Mouse (Mus musculus) forebrain, embryonic 16.5 days (tissue): ENCODE results near the gene Ccser2. TPM values are rescaled to one million over a fixed set of nuclear protein-coding genes. Genes with fewer than 3 reads are reported as not detected.
A peak's percentile ranks its signal among the peaks of the same experiment; 100 is the strongest.

Experiments used
- ATAC-seq: fragments of 200-750 bp; cut with Nextera tagmentation; 2 replicates; pipeline ENCODE4 v1.8.0; 2017; ENCODE audit warnings: mild to moderate bottlenecking, moderate library complexity
- H3K27ac ChIP-seq: fragments of 300-500 bp; sonication (generic); 2 replicates; pipeline ENCODE4 v1.5.1; 2014; ENCODE audit warnings: low read length, control low read depth
- H3K27me3 ChIP-seq: fragments of 300-500 bp; sonication (generic); replicated peaks from 2 replicates; pipeline ENCODE4 v1.6.1; 2014; ENCODE audit warnings: low read length; ENCODE audit not compliant: control insufficient read depth, insufficient read depth
- H3K36me3 ChIP-seq: fragments of 300-500 bp; sonication (generic); 2 replicates; pipeline ENCODE4 v1.6.1; 2014; ENCODE audit not compliant: control insufficient read depth, insufficient read depth
- H3K4me1 ChIP-seq: fragments of 300-500 bp; sonication (generic); replicated peaks from 2 replicates; pipeline ENCODE4 v1.6.1; 2014; ENCODE audit warnings: low read length; ENCODE audit not compliant: control insufficient read depth, insufficient read depth
- H3K4me2 ChIP-seq: fragments of 300-500 bp; sonication (generic); 2 replicates; pipeline ENCODE4 v1.6.1; 2014; ENCODE audit warnings: mild to moderate bottlenecking, low read length, control low read depth
- H3K4me3 ChIP-seq: fragments of 300-500 bp; sonication (generic); replicated peaks from 2 replicates; pipeline ENCODE4 v1.5.1; 2014; ENCODE audit warnings: mild to moderate bottlenecking, low read length, control low read depth
- H3K9ac ChIP-seq: fragments of 300-500 bp; sonication (generic); replicated peaks from 2 replicates; pipeline ENCODE4 v1.6.1; 2014; ENCODE audit warnings: low read depth, low read length, control low read depth
- H3K9me3 ChIP-seq: fragments of 300-500 bp; sonication (generic); 2 replicates; pipeline ENCODE4 v1.6.1; 2016; ENCODE audit warnings: low read length; ENCODE audit not compliant: control insufficient read depth
- WGBS: fragments of 180-500 bp; shearing (Covaris S2); extraction: QIAGEN DNeasy Blood & Tissue Kit; methylation state at CpG from one replicate; pipeline ENCODE4 v1.1.7; 2014; 5-methylcytosine and 5-hydroxymethylcytosine counted together
- polyA plus RNA-seq: library from polyadenylated mRNA; unstranded; fragments of >200 nt; fragmentation: Nextera tagmentation; extraction: Ambion mirVana; gene quantifications from 2 replicates; pipeline ENCODE4 v1.2.1, GENCODE M21; 2015

The Ccser2 gene
- polyA plus RNA-seq, 1 experiment from 2014 or later, result 94.7 TPM

DNA sequence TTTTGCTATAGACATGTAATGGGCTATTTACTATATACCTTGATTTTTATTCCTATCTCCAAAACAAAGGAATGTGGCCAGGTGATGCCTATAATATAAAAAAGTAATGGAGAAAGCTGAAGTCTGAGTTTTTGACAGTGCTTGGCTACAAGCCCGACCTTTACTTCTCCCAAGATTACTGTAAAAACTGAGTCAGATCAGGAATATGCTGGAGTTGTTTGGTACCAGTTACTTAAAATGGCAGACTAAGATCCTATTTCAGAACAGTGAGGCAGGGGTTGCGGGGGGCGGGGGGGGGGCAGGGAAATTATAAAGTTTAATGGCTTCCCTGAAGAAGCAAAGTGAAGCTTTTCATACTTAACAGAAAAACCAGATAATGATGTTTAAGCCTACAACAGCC, 73.9 kb downstream of the Ccser2 start:
- Histone ChIP-seq H3K4me3 (no peak overlapping the region), H3K4me1 (no peaks in the 10 kb centered on the region), H3K36me3 (peaks cover 5% of the 10 kb centered on the region; the same call in 1 of the 2 replicates), H3K9ac (no peak overlapping the region), H3K4me2 (no peak overlapping the region), H3K9me3 (no peaks in the 10 kb centered on the region), H3K27ac (no peak overlapping the region), H3K27me3 (no peaks in the 10 kb centered on the region)
- no peak for ATAC-seq
- 83% methylated on average over 3 of the region's 3 CpGs for WGBS

GRCm38 (mm10) chr14:36892762-36893358, 75.7 kb downstream of the Ccser2 start:
- WGBS, result 80% methylated on average over 2 of the region's 2 CpGs
- no peak for ATAC-seq

GRCm38 (mm10) chr14:36890130-36890529, 78.4 kb downstream of the Ccser2 start:
- 0 out of 2 replicates have a peak, but pooled peaks have one; percentile 36 for ATAC-seq
- H3K4me1 ChIP-seq, result no peaks in the 10 kb centered on the region
- no peak overlapping the region for H3K27ac ChIP-seq
- H3K4me2 ChIP-seq, result no peak overlapping the region
- H3K36me3 ChIP-seq, result no peaks in the 10 kb centered on the region; the same call in 1 of the 2 replicates
- 62% methylated on average over 7 of the region's 7 CpGs for WGBS
- H3K4me3 ChIP-seq, result no peak overlapping the region
- H3K27me3 ChIP-seq, result no peaks in the 10 kb centered on the region
- no peak overlapping the region for H3K9ac ChIP-seq
- H3K9me3 ChIP-seq, result no peaks in the 10 kb centered on the region

More at GRCm38 (mm10) chr14:36892762-36893358, 75.7 kb downstream of the Ccser2 start:
- Histone ChIP-seq H3K27me3 (no peaks in the 10 kb centered on the region), H3K4me3 (no peak overlapping the region), H3K9me3 (no peaks in the 10 kb centered on the region), H3K27ac (no peak overlapping the region), H3K9ac (no peak overlapping the region), H3K4me2 (no peak overlapping the region), H3K36me3 (peaks cover 2% of the 10 kb centered on the region; the same call in 1 of the 2 replicates), H3K4me1 (no peaks in the 10 kb centered on the region)

DNA sequence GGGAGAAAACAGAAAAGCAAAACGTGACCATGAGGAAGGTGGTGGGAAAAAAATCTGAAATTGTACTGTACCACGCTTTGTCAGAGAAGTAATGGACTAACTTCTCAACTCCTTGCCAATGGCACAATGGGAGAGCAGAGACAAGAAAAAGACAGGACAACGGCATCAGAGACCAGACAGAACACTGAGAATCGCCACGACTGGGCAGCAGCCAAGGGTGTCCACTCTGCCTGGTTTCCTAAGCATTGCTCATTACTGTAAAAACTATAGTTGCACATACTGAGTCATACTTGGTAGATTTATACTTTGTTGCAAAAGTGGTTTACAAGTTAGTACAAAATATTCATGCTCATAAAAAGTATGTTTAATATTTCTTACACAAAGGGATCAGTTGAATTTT, 82.9 kb downstream of the Ccser2 start:
- ATAC-seq, result no peak
- Histone ChIP-seq H3K9ac (no peak overlapping the region), H3K27ac (no peak overlapping the region), H3K36me3 (no peaks in the 10 kb centered on the region; the same call in 1 of the 2 replicates), H3K9me3 (no peaks in the 10 kb centered on the region), H3K4me1 (no peaks in the 10 kb centered on the region), H3K4me3 (no peak overlapping the region), H3K4me2 (no peak overlapping the region), H3K27me3 (no peaks in the 10 kb centered on the region)
- 88% methylated on average over 5 of the region's 5 CpGs for WGBS

DNA sequence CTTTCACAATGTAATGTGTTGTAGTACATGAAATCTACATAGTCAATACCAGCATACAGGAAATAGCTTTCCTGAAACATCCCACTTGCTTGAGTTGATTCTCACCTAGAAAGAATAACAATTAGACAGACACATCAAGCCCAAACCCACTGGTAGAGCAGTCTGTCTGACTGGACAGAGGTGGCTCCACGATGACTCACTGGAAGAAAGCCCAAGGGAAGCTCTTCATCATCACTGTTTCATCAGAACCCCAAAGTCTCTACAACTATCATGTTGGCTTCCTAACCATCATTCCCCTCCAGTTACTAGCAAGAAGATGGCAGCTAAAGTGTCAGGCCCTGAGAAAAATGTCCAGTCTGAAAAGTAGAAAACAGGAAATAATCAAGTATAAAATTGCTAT, 83.5 kb downstream of the Ccser2 start:
- H3K9ac ChIP-seq, result no peak overlapping the region
- no peak for ATAC-seq
- H3K9me3 ChIP-seq, result no peaks in the 10 kb centered on the region
- no peaks in the 10 kb centered on the region; the same call in 1 of the 2 replicates for H3K36me3 ChIP-seq
- no peaks in the 10 kb centered on the region for H3K4me1 ChIP-seq
- 96% methylated on average over 1 of the region's 1 CpGs for WGBS
- no peak overlapping the region for H3K4me2 ChIP-seq
- H3K27me3 ChIP-seq, result no peaks in the 10 kb centered on the region
- no peak overlapping the region for H3K27ac ChIP-seq
- H3K4me3 ChIP-seq, result no peak overlapping the region

DNA sequence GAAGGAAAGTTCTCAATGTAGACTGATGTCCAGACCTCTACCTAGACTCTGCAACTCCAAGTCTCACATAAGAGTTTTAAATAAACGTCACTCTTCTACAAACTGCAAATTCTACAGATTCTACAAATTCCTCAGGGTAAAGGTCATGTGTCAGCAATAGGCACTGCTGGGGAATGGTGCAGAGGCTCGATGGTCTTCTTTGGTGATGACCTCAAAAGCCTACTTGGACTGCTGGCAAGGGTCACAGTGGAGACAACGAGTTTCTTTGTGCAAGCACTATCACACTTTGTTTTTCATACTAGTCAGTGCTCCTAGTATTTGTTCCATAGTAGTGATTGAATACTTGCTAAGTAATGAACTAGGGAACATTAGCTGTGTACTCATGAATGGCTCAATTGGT, 85.0 kb downstream of the Ccser2 start:
- H3K4me2 ChIP-seq, result no peak overlapping the region
- H3K9ac ChIP-seq, result no peak overlapping the region
- no peaks in the 10 kb centered on the region for H3K9me3 ChIP-seq
- ATAC-seq, result no peak
- WGBS, result 40% methylated on average over 3 of the region's 3 CpGs
- no peak overlapping the region for H3K27ac ChIP-seq
- H3K4me3 ChIP-seq, result no peak overlapping the region
- H3K27me3 ChIP-seq, result no peaks in the 10 kb centered on the region
- peaks cover 8% of the 10 kb centered on the region for H3K36me3 ChIP-seq
- no peaks in the 10 kb centered on the region for H3K4me1 ChIP-seq

GRCm38 (mm10) chr14:36870257-36870656, 98.3 kb downstream of the Ccser2 start:
- 25% methylated on average over 6 of the region's 6 CpGs for WGBS
- no peak overlapping the region for H3K27ac ChIP-seq
- H3K4me3 ChIP-seq, result no peak overlapping the region
- no peak overlapping the region for H3K4me2 ChIP-seq
- H3K27me3 ChIP-seq, result no peaks in the 10 kb centered on the region
- no peaks in the 10 kb centered on the region for H3K36me3 ChIP-seq
- ATAC-seq, result peak; percentile 70
- no peaks in the 10 kb centered on the region for H3K4me1 ChIP-seq
- H3K9me3 ChIP-seq, result no peaks in the 10 kb centered on the region
- no peak overlapping the region for H3K9ac ChIP-seq

GRCm38 (mm10) chr14:36868769-36869362, 99.7 kb downstream of the Ccser2 start:
- no peak for ATAC-seq
- H3K9ac ChIP-seq, result no peak overlapping the region
- H3K4me2 ChIP-seq, result no peak overlapping the region
- H3K9me3 ChIP-seq, result no peaks in the 10 kb centered on the region
- no peak overlapping the region for H3K27ac ChIP-seq
- no peaks in the 10 kb centered on the region for H3K36me3 ChIP-seq
- no peak overlapping the region for H3K4me3 ChIP-seq
- WGBS, result 81% methylated on average over 14 of the region's 14 CpGs
- 0 out of 2 replicates have a peak, but pooled peaks cover 2% of the 10 kb centered on the region for H3K4me1 ChIP-seq
- H3K27me3 ChIP-seq, result no peaks in the 10 kb centered on the region

DNA sequence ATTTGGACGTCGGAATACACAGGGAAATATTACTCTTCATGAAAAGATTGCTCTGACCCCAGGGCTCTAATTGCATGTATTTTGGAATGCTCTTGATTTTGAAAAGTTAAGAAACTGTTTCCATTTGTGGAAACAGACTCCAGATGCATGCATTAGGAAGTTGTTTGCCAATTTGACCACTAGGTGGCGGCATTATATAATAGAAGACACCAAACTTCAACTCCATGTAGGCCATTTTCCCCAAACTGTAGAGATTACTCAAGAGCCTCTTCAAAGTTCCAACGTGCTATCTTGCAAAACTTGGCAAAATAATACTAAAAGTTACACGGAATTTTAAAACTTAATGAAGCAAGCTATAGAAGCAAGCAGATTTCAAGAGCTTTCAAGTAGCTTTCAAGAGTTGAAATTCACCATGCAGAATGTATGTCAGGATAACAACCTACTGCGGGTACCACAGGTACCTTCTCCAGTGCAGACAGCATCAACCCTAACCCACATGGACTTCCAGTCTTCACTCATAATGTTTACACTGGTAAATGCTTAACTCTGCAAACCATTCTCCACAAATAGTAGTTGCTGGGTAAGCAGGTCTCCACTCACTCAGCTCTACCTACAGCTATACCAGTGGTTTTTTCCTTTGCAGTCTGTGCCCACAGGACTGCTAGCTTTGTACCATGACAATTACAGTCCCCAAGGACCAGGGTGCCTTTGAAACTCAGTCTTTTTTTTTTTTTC, 101.4 kb downstream of the Ccser2 start:
- 19% methylated on average over 6 of the region's 6 CpGs for WGBS
- no peak overlapping the region for H3K4me3 ChIP-seq
- H3K9ac ChIP-seq, result no peak overlapping the region
- H3K9me3 ChIP-seq, result no peaks in the 10 kb centered on the region
- H3K4me1 ChIP-seq, result 0 out of 2 replicates have a peak, but pooled peaks cover 2% of the 10 kb centered on the region
- no peak overlapping the region for H3K4me2 ChIP-seq
- H3K27me3 ChIP-seq, result no peaks in the 10 kb centered on the region
- no peak overlapping the region for H3K27ac ChIP-seq
- no peaks in the 10 kb centered on the region for H3K36me3 ChIP-seq
- ATAC-seq, result peak; percentile 37; the same call in 1 of the 2 replicates
